Mouse (Mus musculus) adipocyte (in vitro differentiated cells): Measurements from ENCODE around the gene Lzts2.

ENCODE experiments used
- DNase-seq: peaks from one replicate; pipeline ENCODE4 v3.0.0-alpha.2; 2016; ENCODE audit warnings: low spot score

Gene Lzts2

DNA sequence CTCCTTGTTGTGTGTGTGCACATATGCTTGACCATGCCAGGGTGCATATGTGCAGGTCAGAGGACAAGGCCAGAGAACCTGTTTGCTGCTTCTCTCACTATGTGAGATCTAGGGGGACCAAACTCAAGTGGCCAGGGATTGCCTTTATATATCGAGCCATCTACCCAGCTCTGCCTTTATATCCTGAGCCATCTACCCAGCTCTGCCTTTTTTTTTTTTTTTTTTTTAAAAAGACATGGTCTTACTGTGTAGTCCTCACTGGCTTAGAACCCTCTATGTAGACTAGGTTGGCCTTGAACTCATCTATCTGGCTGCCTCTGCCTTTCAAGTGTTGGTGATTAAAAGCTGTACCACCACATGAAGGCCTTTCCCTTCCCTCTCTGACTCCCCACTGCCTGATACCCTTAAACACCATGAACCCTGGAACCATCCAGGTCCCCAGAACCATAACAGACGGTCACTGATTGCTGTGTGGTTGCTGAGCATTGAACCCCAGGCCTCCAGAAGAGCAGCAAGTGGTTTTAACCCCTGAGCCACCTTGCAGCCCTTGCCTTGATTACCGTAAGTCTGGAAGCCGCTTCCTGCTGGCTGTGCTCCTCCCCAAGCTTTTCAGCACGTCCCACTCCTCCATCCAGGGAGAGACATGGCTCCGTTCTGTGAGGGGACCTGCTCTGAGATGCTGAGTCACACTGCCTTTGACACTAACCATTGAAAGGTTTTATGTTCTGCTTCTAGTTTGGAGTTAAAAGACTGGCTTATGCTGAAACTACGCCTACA, 10.3 kb upstream of the Lzts2 start:
- DNase-seq: no peak

DNA sequence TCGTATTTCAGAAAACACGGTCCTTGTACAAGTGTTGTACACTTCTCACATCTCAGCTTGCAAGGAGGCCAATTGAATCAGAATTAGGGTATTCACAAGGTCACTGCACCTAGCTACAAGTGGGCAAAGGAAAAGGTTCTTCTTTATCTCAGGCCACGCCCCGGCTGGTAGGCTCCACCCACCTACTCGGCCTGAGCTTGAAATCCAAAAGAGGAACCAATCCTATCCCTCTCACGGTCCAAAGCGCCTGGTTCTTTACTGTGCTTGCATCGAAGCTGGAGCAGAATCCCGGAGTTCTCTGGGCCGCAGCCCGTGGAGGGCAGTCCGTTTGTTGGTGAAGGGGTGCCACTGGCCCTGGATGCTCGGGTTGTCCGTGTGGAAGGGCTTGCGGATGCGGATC, 8.8 kb upstream of the Lzts2 start, which contains the start of gene Twnk:
TSS of gene Twnk (plus strand) at position 220 of the 400 bp plus-strand sequence.
- DNase-seq: peak; percentile 74

DNA sequence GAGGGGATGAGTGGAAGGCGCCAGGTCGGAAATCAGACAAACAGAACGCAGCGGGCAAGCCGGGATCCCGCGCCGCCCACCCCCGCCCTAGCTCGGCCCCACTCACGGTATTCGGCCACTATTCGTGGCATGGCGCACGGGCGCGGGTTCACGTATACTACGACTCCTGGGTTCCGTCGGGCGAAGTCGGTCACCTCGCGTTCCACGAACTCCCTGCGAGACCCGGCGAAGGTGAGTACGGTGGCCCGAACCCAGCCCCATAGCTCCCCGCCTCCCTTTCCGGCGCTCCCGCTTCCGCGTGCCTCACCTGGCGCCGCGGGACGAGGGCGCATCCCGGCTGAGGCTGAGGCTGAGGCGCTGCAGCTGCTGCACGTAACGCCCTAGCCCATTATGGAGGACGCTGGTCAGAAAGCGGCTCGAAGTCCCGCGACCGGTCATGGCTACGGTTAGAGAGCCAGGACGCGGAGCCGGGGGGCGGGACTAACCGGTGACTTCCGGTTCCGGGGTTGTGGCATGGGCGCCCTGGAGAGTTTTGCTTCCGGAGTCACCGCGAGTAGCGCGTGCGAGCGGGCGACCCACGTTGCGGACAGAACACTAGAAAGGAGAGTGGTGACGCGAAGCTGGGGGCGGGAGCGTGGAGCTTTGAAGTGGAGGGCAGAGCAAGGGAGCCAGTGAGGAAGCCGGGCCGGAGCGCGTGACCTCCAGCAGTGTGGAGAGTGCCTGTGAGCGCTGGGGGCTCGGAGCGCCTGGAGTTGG, 8.1 kb upstream of the Lzts2 start, which contains the start of gene Mrpl43:
TSS of gene Mrpl43 (minus strand) at position 486 of the 756 bp plus-strand sequence.
- peak; percentile 94 for DNase-seq

DNA sequence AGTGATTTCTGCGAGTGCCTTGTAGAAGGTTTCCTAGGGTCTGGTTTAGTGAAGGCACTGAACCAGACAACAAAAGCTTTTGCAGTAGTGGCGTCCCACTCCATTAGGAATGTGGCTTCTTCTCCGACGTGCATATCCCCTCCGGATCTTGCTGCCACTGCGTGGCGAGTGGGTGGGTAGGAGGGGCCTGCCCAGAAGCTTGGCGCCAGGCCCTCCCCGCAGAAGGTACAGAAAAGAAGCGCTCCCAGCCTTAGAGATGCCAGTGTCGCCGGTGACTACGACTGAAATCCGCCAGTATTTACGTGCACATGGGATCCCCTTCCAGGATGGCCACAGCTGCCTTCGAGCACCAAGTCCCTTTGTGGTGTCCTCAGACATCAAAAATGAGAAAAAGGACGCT, 7.2 kb upstream of the Lzts2 start:
- DNase-seq: no peak

DNA sequence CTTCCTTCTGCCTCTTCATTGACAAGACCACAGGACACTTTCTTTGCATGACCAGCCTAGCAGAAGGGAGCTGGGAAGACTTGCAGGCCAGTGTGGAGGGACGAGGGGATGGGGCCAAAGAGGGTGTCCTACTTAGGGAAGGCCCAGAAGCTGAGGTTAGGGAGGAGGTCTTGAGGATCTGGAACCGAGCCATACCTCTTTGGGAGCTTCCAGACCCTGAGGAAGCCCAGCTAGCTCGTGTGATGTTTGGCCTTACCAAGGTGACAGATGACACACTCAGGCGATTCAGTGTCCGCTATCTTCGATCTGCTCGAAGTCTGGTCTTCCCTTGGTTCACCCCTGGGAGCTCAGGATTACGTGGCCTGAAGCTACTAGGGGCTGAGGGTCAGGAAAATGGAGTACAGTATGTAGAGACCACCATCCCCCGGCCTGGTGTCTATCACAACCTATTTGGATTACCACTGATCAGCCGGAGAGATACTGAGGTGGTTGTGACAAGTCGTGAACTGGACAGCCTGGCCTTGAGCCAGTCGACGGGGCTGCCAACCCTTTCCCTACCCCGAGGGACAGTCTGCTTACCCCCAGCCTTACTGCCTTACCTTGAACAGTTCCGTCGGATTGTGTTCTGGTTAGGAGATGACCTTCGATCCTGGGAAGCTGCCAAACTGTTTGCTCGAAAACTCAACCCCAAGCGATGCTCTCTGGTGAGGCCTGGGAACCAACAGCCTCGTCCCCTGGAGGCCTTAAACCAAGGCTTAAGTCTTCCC, 6.6 kb upstream of the Lzts2 start:
- DNase-seq: no peak

DNA sequence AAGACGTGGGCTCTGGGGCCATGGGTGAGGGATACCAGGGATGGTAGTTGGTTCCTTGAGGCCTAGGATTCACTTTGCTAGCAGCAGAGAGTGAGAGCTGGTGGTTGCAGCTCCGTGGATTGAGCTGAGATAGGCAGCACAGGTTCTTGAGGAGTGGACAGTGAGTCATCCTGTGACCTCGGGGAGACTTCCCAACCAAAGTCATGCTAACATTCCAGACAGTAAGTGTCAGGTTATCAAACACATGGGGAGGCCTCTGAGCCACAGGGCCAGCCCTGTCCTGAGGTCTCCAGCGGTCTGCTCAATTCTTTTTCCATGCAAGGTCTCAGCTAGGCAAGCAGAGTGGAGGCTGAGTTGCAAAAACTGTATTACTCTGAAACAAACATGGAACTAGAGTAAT, 3.6 kb upstream of the Lzts2 start:
- no peak for DNase-seq

DNA sequence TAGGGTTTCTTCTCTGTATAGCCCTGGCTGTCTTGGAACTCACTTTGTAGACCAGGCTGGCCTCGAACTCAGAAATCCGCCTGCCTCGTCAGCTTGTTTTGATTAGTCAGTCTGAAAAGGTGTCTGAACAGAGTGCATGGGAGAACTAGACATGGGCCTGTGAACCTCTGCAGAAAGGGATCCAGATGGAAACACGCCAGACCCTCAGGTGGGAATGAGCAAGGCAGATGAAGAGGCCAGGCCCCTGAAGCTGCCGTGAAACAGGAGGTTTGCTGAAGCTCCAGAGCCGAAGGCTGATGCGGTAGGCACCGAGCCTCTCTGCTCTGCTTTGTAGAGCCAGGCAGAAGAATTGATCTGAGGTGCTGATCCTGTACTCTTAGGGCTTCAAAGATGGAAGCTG, 2.0 kb upstream of the Lzts2 start:
- no peak for DNase-seq

DNA sequence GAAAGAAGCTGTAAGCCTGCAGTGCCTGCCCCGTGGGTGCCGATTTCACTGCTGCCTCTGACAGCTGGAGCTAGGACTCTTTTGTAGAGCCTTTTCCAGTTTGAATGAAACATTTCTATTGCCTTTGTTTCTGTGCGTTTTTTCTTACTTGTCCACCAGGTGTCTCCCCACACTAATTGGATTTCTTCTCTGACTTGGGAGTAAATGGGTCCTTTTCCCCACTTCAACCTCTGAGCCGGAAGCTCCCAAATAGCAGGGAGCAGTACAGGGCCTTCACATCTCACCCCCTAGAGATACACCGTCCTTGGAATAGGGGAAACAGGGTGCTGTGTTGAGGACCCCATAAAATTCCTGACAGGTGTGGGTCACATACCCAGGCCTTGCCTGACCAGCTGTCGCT, 1.6 kb upstream of the Lzts2 start:
- DNase-seq: peak; percentile 82

DNA sequence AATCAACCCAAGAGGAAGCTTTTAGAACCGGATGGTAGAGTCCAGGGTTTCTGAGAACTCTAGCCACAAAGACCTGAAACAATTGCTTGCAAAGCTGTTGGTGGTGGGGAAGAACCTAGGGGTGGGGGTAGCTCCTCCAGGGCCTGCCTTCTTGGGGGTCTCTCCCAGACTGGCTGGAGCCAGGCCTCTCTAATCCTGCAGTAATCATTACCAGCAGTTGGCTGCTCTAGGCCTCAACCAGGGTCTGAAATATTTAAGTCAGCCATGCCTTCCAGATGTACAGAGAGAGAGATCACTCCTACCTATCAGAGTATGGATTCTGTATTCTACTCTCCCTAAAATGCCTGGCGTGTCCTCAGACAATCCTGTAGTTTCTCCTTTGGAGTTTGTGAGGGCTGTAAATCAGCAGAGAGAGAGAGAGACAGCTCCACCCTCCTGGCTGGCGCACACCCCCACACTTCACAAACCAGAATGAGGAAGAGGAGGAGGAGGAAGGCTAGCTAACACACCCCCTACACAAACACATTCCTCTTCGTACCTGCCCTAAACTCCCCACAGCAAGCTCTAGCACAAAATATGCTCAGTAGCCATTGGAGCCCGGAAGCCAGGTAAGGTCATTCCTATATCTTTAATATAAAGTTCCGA, 511 bp upstream of the Lzts2 start:
- peak; percentile 11 for DNase-seq

DNA sequence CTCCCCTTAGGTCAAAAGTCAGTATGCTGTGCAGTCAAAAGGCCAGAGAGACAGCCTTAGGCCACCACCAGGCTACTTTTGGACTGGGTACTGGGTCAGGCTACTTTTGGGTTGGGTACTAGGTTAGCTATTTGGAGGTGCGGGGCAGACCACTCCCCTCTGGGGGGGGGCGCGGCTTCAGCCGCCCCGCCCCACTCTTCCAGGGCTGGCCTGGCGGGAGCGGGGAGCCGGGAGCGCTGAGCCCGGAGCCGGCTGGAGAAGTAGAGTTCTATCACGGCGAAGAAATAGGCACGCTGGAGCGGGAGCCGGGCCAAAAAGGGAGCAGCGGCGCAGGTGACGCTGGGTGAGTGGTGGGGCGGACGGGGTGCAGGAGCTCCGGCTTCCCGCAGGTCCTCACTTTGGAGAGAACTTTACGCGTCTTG, 778 bp downstream of the Lzts2 start:
- DNase-seq: peak; percentile 82

DNA sequence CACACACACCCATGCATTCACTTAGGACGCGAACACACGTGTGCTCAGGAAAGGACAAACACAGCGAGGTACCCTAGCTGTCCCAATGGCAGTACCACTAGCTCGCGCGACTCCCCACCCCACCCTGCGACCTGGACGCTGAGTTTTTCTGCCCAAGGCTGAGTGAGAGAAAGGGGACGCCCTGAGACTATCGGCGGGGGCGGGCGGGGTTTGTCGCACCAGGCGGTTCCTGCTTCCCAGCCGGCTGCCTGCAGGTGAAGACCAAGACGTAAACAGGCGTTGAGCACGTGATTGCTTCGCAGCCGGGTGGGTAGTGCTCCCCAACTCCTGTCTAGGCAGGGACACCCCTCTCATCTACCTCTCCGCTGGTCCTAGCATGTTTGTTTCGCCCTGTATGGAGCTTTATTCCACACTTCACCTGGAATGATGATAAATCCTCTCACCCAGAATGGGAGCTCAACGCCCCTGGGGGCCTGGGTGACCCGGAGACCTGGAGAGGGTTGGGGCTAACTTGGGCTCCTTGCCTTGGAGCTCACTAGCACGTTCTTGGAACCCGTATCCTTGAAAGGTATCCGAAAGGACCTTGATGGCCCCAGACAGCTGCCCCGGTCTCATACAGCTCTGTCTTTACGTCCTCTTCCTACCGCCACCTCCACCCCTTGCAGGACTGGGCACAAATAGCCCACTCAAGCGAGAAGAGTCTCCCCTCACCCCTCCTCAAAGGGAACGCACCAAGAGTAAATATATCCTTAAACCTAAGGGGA, 1.5 kb downstream of the Lzts2 start:
- DNase-seq: peak; percentile 64

DNA sequence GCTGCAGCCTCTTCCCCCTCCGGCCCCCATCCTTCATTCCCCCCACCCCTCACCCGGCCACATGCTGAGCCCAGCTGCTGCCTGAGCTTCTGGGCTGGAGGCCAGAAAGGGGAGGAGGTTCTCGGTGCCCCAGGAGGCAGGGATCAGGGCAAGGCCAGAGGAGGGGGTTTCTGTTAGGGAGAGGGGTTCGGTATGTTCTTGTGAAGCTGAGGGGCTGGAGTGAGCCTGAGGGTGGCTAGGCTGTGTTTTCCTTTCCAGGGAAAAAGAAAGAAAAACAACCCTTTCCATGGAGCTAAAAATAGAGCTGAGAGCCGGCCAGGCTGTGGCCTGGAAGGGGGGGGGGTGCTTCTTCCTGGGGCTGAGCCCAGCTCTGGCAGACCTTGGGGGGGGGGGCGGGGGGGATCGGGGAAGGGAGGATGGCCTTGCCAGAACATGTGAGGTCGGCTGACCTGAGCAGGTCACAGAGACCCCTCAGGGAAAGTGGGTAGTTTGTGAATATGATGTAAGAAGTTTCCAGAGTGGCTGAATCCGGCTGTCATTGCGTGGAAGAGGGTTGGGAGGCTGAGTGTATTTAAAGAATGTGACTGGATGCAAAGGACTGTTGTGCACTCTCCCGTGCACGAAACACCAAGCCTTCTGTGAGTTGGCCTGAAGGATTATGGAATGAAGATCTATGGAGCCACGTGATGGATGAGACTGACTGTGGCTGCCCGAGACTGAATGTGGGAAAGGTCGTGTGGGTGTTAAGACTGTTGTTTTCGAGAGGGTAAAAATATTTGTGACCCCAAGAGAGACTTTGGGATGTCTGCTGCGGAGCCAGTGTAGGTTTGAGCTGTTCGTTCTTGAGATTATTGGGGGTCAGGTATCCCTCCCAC, 2.4 kb downstream of the Lzts2 start:
- peak; percentile 97 for DNase-seq

DNA sequence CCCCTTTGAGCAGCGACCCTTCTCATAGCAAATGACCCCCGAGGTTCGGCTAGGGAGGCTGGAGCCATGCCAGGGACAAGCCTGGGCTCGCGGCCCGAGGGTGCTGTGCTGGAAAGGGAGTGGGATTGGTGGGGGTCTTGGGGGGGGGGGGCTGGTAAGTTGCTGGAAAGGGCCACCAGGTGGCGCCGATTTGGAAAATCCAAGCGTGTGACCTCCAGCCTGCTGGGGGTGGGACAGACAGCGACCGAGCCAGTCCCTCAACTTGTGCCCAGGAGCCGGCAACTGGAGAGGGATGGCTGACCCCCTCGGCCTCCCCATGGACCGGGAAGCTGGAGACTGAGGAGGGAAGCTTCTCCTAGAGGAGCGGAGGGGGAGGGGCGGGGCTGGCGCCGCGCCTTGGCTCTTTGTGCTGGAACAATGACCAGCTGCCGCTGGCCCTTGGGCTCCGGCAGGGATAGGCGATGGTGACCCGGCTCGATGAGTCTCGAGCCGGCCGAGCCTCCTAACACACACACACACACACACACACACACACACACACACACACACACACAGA, 3.1 kb downstream of the Lzts2 start:
- peak; percentile 92 for DNase-seq

DNA sequence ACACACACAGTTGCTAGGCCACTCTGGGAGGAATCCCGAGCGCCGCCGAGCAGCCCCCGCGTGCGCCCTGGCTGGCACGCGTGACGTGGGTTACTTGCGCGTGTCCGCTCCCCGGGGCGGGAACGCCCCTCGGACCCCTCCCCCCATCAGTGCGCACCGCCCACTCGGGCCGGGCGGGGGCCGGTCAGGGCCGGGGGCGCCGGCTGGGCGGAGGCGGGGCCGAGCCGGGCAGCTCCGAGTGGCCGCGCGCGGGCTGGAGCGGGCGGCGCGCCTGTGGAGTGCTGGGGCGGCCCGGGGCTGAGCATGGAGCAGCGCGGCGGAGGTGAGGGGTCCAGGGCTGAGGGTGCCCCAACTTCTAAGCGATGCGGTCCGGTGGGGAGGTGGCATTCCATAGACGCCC, 3.7 kb downstream of the Lzts2 start:
- DNase-seq: peak; percentile 83

DNA sequence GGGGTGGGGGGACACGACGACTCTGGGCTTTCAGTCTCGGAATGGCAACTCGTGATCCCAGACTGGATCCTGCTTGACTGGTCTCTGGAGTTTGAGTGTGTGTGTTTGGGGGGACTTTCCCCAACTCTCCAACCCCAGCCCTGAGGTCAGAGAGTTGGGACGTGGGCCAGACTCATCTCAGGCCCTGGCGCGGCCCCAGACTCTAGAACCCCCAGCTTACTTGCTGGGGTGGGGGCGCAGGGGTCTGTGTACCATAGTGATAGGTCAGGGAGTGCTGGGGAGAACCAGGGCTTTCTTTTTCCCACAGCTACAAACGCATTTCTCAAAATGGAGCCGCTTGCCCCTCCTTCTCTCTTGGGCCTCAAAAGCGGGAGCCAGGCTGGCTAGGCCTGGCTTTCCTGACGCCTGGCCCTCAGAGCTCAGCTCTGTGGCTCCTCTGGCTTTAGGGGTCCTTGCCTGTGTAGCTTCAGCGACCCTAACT, 4.2 kb downstream of the Lzts2 start:
- DNase-seq: peak; percentile 70

DNA sequence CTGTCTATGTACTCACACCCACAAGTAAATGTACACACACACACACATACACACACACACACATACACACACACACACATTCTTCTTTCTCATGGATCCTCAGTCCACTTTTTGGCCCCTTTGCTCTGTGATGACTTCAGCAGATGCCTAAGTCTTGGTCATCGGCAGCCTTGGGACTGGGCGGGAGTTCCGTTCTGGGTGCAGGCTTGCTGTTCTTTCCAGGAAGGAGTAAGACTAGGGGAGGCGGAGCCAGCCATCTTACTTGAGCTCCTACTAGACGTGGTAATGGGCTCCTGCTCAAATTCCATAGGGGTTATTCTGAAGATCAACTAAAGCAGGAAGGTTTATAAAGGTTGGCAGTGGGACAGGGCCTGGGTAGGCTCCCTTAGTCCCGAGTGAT, 6.1 kb downstream of the Lzts2 start:
- DNase-seq: peak; percentile 76

DNA sequence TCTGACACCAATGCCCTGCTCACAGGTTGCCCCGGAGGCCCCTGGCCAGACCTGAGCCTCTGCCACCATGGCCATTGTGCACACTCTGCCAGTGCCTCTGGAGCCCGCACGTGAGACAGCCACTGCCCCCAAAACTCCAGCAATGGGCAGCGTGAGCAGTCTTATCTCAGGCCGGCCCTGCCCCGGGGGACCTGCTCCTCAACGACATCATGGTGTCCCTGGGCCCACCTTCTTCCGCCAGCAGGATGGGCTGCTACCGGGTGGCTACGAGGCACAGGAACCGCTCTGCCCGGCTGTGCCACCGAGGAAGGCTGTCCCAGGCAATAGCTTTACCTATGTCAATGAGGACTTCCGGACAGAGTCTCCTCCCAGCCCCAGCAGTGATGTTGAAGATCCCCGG, 7.1 kb downstream of the Lzts2 start:
- DNase-seq: no peak

DNA sequence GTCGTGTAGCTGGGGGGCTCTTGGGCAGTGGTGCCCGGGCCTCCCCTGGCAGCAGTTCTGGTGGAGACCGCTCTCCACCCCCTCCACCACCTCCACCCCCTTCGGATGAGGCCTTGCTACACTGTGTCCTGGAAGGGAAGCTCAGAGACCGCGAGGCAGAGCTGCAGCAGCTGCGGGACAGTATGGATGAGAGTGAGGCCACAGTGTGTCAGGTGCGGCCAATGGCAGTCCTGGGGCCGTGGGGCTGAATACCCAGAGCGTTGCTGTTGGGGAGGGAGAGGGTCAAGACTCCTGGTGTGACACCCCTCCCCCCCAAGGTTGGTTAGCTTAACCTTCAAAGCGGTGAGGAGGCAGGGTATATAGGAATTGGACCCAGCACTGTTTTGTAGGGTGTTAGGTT, 9.8 kb downstream of the Lzts2 start:
- DNase-seq: no peak

DNA sequence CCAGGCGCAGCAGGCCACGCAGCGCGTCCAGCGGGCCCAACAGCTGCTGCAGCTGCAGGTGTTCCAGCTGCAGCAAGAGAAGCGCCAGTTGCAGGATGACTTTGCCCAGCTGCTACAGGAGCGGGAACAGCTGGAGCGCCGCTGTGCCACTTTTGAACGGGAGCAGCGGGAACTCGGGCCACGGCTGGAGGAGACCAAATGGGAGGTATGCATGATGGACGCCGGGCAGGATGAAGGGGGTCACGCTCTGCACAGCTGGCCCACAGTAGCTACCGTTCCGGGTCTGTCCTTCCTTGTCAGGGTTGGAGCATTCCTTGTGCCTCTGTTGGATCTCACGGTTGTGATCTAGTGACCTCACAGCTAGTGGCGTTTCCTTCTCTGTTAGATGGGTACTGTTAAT, 10.6 kb downstream of the Lzts2 start:
- DNase-seq: no peak
